Mouse (Mus musculus) midbrain, embryonic 13.5 days (tissue): ENCODE data around the gene Sh3bp5l. TPM values are rescaled to one million over a fixed set of nuclear protein-coding genes. Genes with fewer than 3 reads are reported as not detected.
"Not testable (repeated sequence)": the region's sequence is repeated elsewhere in the genome, so short reads cannot be mapped to it uniquely, and the experiment has no call there.

Experiments used
- ATAC-seq: fragments of 200-750 bp; cut with Nextera tagmentation; 2 replicates; pipeline ENCODE4 v1.8.0; 2017; ENCODE audit warnings: mild to moderate bottlenecking, moderate TSS enrichment, moderate library complexity
- H3K27ac ChIP-seq: fragments of 300-500 bp; sonication (generic); 2 replicates; pipeline ENCODE4 v1.5.1; 2015; ENCODE audit warnings: inconsistent platforms, mild to moderate bottlenecking, moderate library complexity
- H3K27me3 ChIP-seq: fragments of 300-500 bp; sonication (generic); 2 replicates; pipeline ENCODE4 v1.6.1; 2015; ENCODE audit warnings: mild to moderate bottlenecking, inconsistent platforms
- H3K36me3 ChIP-seq: fragments of 300-500 bp; sonication (generic); 2 replicates; pipeline ENCODE4 v1.6.1; 2015; ENCODE audit warnings: mild to moderate bottlenecking, inconsistent platforms
- H3K4me1 ChIP-seq: fragments of 300-500 bp; sonication (generic); replicated peaks from 2 replicates; pipeline ENCODE4 v1.6.1; 2015; ENCODE audit warnings: inconsistent platforms
- H3K4me2 ChIP-seq: fragments of 300-500 bp; sonication (generic); replicated peaks from 2 replicates; pipeline ENCODE4 v1.6.1; 2015; ENCODE audit warnings: moderate library complexity, mild to moderate bottlenecking, inconsistent platforms
- H3K4me3 ChIP-seq: fragments of 300-500 bp; sonication (generic); replicated peaks from 2 replicates; pipeline ENCODE4 v1.5.1; 2015; ENCODE audit warnings: mild to moderate bottlenecking, inconsistent platforms
- H3K9ac ChIP-seq: fragments of 300-500 bp; sonication (generic); replicated peaks from 2 replicates; pipeline ENCODE4 v1.6.1; 2015; ENCODE audit warnings: mild to moderate bottlenecking, inconsistent platforms
- H3K9me3 ChIP-seq: fragments of 300-500 bp; sonication (generic); 2 replicates; pipeline ENCODE4 v1.6.1; 2016; ENCODE audit warnings: mild to moderate bottlenecking, inconsistent platforms
- WGBS: fragments of 180-500 bp; shearing (Covaris S2); methylation state at CpG from one replicate; pipeline ENCODE4 v1.1.7; 2015; 5-methylcytosine and 5-hydroxymethylcytosine counted together
- polyA plus RNA-seq: library from polyadenylated mRNA; unstranded; fragments of >200 nt; fragmentation: Nextera tagmentation; extraction: Ambion mirVana; gene quantifications from 2 replicates; pipeline ENCODE4 v1.2.1, GENCODE M21; 2015

Sh3bp5l gene
- polyA plus RNA-seq, 1 experiment from 2014 or later = 50.7 TPM

DNA sequence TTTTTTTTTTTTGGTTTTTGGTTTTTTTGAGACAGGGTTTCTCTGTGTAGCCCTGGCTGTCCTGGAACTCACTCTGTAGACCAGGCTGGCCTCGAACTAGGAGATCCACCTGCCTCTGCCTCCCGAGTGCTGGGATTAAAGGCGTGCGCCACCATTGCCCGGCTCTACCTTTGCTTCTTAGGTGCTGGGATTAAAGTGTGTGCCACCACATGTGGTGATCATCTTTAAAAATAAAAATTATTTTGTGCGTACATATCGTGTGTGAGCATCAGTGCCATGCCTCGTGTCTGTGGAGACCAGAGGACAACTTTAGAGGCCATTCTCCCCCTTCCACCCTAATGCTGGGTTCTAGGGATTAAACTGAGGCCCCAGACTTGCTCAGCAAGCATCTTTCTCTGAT is 25.2 kb upstream of the Sh3bp5l start:
- peaks cover 30% of the 10 kb centered on the region for H3K4me1 ChIP-seq
- not testable (repeated sequence) for ATAC-seq, H3K4me3 ChIP-seq, H3K9ac ChIP-seq, H3K27me3 ChIP-seq, H3K4me2 ChIP-seq, H3K27ac ChIP-seq, H3K9me3 ChIP-seq, H3K36me3 ChIP-seq
- 95% methylated on average over 8 of the region's 8 CpGs for WGBS

GRCm38 (mm10) chr11:58306860-58307308 is 23.6 kb upstream of the Sh3bp5l start, which contains the start of gene Zfp692:
Zfp692 (plus strand) TSS chr11:58307069.
- peak; percentile 84 for ATAC-seq
- Histone ChIP-seq H3K4me2 (peak within 1 kb of the TSS; percentile 81), H3K9me3 (no peaks in the 10 kb centered on the region), H3K9ac (peak within 1 kb of the TSS; percentile 69), H3K27me3 (peaks cover 3% of the 10 kb centered on the region), H3K36me3 (peaks cover 12% of the 10 kb centered on the region; the same call in 1 of the 2 replicates), H3K4me3 (peak within 1 kb of the TSS; percentile 49), H3K4me1 (peaks cover 24% of the 10 kb centered on the region), H3K27ac (peak within 1 kb of the TSS; percentile 67)
- WGBS = under 1% methylated on average over 34 of the region's 34 CpGs

DNA sequence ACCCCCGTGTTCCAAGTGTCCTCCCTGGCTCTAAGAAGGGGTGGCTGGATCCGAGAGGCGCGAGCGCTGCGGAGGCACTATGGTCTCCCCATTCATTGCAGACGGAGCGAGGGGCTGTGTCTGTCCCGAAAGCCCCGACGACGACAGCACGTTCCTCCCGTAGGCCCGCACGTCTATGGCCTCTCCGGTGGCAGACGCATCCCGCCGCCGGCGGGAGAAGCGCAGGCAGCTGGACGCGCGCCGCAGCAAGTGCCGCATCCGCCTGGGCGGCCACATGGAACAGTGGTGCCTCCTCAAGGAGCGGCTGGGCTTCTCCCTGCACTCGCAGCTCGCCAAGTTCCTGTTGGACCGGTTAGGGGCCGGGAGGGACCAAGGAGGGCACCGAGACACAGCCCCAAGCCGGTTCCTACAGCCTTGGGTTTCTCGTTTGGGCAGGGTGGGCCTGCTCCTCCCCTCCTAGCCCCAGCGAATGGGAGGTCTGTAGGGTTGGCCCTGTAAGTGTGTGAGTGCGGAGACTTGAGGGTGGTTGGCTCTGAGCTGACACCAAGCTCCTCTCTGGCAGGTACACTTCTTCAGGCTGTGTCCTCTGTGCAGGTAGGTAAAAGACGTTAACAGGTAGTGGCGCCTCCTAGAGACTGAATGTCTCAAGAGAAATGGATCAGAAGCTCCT is 23.0 kb upstream of the Sh3bp5l start:
- Histone ChIP-seq H3K9me3 (no peaks in the 10 kb centered on the region), H3K4me3 (peak overlapping the region; percentile 49), H3K36me3 (peaks cover 16% of the 10 kb centered on the region; the same call in 1 of the 2 replicates), H3K4me2 (peak overlapping the region; percentile 81), H3K27ac (peak overlapping the region; percentile 67), H3K27me3 (peaks cover 3% of the 10 kb centered on the region), H3K9ac (peak overlapping the region; percentile 69), H3K4me1 (peaks cover 24% of the 10 kb centered on the region)
- WGBS = under 1% methylated on average over 42 of the region's 42 CpGs
- ATAC-seq = peak; percentile 57

DNA sequence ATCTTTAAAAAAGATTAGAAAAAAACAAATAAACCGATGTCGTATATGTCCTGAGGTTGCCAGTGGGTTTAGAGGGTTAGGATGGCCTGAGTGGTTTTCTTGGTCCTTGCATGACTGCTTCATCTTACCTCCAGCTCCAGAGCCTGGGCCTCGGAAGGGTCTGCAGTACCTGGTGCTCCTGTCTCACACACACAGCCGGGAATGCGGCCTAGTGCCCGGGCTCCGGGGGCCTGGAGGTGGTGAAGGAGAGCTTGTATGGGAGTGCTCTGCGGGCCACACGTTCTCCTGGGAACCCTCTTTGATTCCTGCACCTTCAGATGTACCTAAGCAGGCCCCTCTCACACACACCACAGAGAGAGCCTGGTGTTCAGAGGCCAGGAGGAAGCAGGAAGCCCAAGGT is 21.9 kb upstream of the Sh3bp5l start:
- H3K9ac ChIP-seq = no peak overlapping the region
- peaks cover 3% of the 10 kb centered on the region for H3K27me3 ChIP-seq
- 94% methylated on average over 9 of the region's 9 CpGs for WGBS
- H3K4me1 ChIP-seq = peaks cover 21% of the 10 kb centered on the region
- no peak for ATAC-seq
- H3K36me3 ChIP-seq = peaks cover 16% of the 10 kb centered on the region; the same call in 1 of the 2 replicates
- no peak overlapping the region for H3K27ac ChIP-seq
- no peaks in the 10 kb centered on the region for H3K9me3 ChIP-seq
- H3K4me2 ChIP-seq = no peak overlapping the region
- no peak overlapping the region for H3K4me3 ChIP-seq

GRCm38 (mm10) chr11:58314069-58314468 is 16.5 kb upstream of the Sh3bp5l start:
- peaks cover 60% of the 10 kb centered on the region for H3K36me3 ChIP-seq

DNA sequence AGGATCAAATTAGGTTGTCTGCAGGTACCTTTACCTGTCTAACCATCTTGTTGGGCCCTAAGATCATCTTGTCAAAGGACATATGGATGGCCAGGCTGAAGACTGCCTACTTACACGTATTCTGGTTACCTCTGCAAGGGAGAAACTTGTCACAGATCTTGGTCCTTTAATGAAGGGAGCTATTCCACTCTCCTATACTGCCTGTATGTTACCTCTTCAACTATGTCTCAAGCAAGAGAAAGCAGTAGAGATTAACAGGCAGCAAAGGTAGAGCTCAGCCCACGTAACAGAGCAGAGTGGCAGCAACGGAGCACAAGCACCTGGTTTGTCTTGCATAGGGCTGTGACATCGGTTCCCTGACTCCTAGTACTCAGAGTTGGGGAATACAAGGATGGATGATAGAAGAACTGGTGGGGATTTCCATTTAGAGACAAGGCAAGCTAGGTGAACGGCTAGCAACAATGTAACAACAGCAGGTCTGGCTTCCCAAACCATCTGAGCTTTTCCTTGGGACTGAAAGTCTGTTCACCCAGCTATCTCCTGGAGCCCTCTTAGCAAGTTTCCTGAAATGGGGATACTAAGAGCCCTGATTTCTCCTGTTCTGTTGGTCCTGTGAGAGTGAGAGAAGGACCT is 14.9 kb upstream of the Sh3bp5l start:
- no peak for ATAC-seq
- peaks cover 61% of the 10 kb centered on the region for H3K36me3 ChIP-seq
- 96% methylated on average over 5 of the region's 5 CpGs for WGBS

More at GRCm38 (mm10) chr11:58314069-58314468, 16.5 kb upstream of the Sh3bp5l start:
- H3K4me2 ChIP-seq = no peak overlapping the region
- WGBS = 79% methylated on average over 6 of the region's 6 CpGs
- H3K4me3 ChIP-seq = no peak overlapping the region
- no peaks in the 10 kb centered on the region for H3K27me3 ChIP-seq
- H3K4me1 ChIP-seq = no peaks in the 10 kb centered on the region
- no peaks in the 10 kb centered on the region for H3K9me3 ChIP-seq
- no peak overlapping the region for H3K27ac ChIP-seq
- ATAC-seq = no peak
- no peak overlapping the region for H3K9ac ChIP-seq

DNA sequence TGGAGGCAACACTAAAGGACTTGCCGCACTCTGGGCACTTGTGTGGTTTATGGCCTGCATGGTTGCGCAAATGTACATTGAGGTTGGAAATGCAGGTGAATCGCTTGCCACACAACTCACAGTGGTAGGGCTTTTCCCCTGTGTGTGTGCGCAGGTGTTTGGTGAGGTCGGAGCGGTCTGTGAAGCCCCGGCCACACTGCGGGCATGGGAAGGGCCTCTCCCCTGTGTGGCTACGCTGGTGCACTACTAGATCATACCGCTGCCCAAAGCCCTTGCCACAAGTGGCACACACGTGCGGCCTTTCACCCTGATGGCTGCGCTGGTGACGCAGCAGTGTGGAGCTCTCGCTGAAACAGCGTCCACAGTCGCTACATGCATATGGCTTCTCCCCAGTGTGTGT is 14.2 kb upstream of the Sh3bp5l start:
- no peaks in the 10 kb centered on the region for H3K27me3 ChIP-seq
- H3K36me3 ChIP-seq = peaks cover 56% of the 10 kb centered on the region
- H3K4me2 ChIP-seq = no peak overlapping the region
- WGBS = 81% methylated on average over 17 of the region's 17 CpGs
- H3K27ac ChIP-seq = no peak overlapping the region
- peak; percentile 37; the same call in 1 of the 2 replicates for ATAC-seq
- H3K9me3 ChIP-seq = no peaks in the 10 kb centered on the region
- no peak overlapping the region for H3K4me3 ChIP-seq
- H3K9ac ChIP-seq = no peak overlapping the region
- no peaks in the 10 kb centered on the region for H3K4me1 ChIP-seq

More for the DNA sequence above, 14.9 kb upstream of the Sh3bp5l start:
- H3K4me3 ChIP-seq = no peak overlapping the region
- no peak overlapping the region for H3K9ac ChIP-seq
- no peak overlapping the region for H3K4me2 ChIP-seq
- no peaks in the 10 kb centered on the region for H3K9me3 ChIP-seq
- no peaks in the 10 kb centered on the region for H3K4me1 ChIP-seq
- no peak overlapping the region for H3K27ac ChIP-seq
- no peaks in the 10 kb centered on the region for H3K27me3 ChIP-seq

DNA sequence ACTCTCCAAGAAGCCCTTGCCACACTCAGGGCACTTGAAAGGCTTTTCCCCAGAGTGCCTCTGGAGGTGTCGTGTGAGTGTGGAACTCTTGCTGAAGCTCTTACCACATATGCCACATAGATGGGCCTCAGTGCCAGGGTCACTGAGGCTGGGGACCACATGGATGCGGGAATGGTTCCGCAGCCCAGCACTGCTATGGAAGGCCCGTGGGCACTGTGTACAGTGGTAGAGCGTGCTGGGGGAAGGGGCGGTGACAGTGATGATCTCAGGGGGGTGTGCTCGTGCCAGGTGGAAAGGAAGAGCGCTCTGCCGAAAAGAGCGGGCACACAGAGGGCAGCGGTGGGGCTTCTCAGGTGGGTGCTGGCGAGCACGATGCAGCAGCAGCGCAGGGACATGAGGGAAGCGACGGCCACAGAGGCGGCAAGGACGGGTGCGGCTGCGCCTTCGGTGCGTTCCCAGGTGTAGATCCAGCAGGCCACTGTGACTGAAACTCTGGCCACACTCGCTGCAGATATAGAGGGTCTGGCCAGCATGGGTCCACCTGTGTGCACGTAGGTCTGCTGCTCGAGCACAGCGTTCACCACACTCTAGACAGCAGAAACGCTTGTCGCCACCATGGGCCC is 13.6 kb upstream of the Sh3bp5l start:
- WGBS = 73% methylated on average over 28 of the region's 28 CpGs
- H3K4me2 ChIP-seq = no peak overlapping the region
- peak; percentile 43; the same call in 1 of the 2 replicates for ATAC-seq
- peaks cover 55% of the 10 kb centered on the region for H3K36me3 ChIP-seq
- no peaks in the 10 kb centered on the region for H3K9me3 ChIP-seq
- no peak overlapping the region for H3K27ac ChIP-seq
- H3K9ac ChIP-seq = no peak overlapping the region
- H3K27me3 ChIP-seq = no peaks in the 10 kb centered on the region
- H3K4me3 ChIP-seq = no peak overlapping the region
- peaks cover 4% of the 10 kb centered on the region for H3K4me1 ChIP-seq

- peaks cover 32% of the 10 kb centered on the region for H3K36me3 ChIP-seq
- H3K4me3 ChIP-seq = peak overlapping the region; percentile 82
- H3K9ac ChIP-seq = peak overlapping the region; percentile 89
- ATAC-seq = peak; percentile 99
- no peaks in the 10 kb centered on the region for H3K9me3 ChIP-seq
- under 1% methylated on average over 55 of the region's 63 CpGs for WGBS
- peak overlapping the region; percentile 87 for H3K4me2 ChIP-seq
- peak overlapping the region; percentile 95 for H3K27ac ChIP-seq
- H3K27me3 ChIP-seq = no peaks in the 10 kb centered on the region
- H3K4me1 ChIP-seq = peaks cover 20% of the 10 kb centered on the region
These were observed 7.5 kb upstream of the Sh3bp5l start for GRCm38 (mm10) chr11:58322824-58323569.

DNA sequence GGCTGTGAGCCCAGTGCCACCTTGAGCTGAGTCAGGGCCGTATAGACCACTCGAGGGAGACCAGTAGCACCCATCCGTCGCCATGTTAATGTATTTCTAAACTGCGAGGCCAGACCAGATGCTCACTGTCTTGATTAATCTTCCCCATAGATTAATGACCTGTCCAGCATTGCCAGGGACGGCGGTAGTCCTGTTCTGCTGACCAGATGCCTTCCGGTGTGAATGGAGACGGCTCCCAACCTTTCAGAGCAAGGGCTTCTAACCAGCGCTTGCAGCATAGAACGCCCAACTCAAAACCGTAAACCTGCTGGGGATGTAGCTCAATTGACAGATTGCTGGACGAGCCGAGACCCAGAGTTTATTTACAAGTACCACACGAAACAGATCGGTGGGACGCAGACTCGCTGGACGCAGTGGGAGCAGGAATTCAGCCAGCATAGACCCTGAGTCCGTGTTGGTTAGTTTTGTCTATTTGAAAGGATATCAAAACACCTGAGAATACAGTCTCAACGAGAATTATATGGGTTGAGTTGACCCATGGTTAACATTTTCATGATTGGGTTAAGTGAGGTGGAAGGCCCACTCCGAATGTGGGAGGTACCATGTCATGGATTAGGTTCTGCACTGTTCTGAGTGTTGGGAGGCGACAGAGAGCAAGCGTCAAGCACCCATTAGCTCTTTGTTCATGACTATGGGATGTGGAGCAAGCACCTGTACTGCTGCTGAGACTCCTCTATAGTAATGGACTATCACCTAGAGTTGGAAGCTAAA is 6.8 kb upstream of the Sh3bp5l start:
- Histone ChIP-seq H3K36me3 (peaks cover 25% of the 10 kb centered on the region), H3K27ac (peak overlapping the region; percentile 95), H3K4me1 (peaks cover 26% of the 10 kb centered on the region), H3K9me3 (no peaks in the 10 kb centered on the region), H3K27me3 (no peaks in the 10 kb centered on the region), H3K4me2 (peak overlapping the region; percentile 87), H3K9ac (peak overlapping the region; percentile 89), H3K4me3 (peak overlapping the region; percentile 82)
- 14% methylated on average over 24 of the region's 24 CpGs for WGBS
- ATAC-seq = no peak; the same call in 1 of the 2 replicates

GRCm38 (mm10) chr11:58324614-58325229 is 5.8 kb upstream of the Sh3bp5l start:
- no peak overlapping the region for H3K27ac ChIP-seq
- no peak overlapping the region for H3K4me3 ChIP-seq
- no peak overlapping the region for H3K9ac ChIP-seq
- H3K27me3 ChIP-seq = no peaks in the 10 kb centered on the region
- peaks cover 19% of the 10 kb centered on the region for H3K36me3 ChIP-seq
- no peaks in the 10 kb centered on the region for H3K9me3 ChIP-seq
- H3K4me1 ChIP-seq = peaks cover 34% of the 10 kb centered on the region
- ATAC-seq = no peak
- 93% methylated on average over 3 of the region's 3 CpGs for WGBS
- no peak overlapping the region for H3K4me2 ChIP-seq
